Comparison of ENCODE assay signal across 8 mouse cellular contexts in the genomic region with DNA sequence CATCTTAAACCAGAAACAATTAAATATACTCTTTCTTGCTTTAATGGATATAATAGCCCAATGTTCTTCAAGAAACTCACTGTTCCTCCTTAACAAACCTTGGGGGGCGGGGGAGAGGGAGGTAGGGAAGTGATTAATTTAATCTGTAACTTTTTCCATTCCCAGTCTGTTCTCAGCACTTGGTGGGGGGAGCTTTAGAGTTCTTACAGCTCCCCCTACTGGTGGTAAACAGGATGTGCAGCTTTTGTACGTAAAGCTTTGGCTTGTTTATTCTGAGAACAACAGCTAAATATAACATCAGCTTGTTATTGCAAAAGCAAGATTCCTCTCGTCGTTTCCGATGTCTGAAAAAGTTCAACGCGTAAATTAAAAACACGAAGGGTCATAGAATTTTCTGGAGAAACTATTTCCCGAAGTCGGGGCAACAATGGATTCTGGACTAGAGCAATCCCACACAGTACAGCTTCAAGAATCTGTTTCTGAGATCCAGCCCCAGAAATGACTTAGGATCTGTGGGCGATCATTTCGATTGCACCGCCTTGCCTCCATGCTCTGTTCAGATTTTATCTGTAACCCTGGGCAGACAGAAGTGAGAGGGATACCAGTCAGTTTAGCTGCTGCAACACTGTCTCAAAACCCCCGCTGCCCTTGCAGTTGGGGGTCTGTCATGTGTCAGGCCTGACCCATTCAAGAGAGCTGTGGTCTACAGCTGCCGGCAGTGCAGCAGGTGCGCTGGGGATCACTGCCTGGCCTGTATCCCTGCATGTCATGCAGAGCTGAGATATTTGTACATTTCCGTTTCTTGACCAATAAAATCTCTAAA.
DNase-seq lines count a peak whose midpoint lies in the region; ATAC-seq and TF ChIP-seq lines count a peak whose summit lies in the region.

No protein-coding gene starts in this region.

- no peak overlapping the region for H3K4me3 ChIP-seq in thymus, adult 2 months (ENCODE audit: control insufficient read depth, insufficient read depth, low read length)
- no peak overlapping the region for H3K4me3 ChIP-seq in cortical plate, adult 2 months (ENCODE audit: insufficient read depth, low read length)
- no peak overlapping the region for H3K4me3 ChIP-seq in intestine, embryonic 15.5 days (replicated peaks)
- H3K4me3 ChIP-seq in midbrain, embryonic 14.5 days (replicated peaks; ENCODE audit: low read depth, low read length): no peak overlapping the region

- no peaks in the 10 kb centered on the region for H3K4me1 ChIP-seq in thymus, adult 2 months (replicated peaks; ENCODE audit: control insufficient read depth, insufficient read depth, low read length)
- H3K4me1 ChIP-seq in cortical plate, adult 2 months (ENCODE audit: control insufficient read depth, insufficient read depth, low read length): no peaks in the 10 kb centered on the region
- no peaks in the 10 kb centered on the region for H3K4me1 ChIP-seq in intestine, embryonic 15.5 days (replicated peaks)
- H3K4me1 ChIP-seq in midbrain, embryonic 14.5 days (ENCODE audit: control insufficient read depth, insufficient read depth, low read length): peaks cover 12% of the 10 kb centered on the region

- no peak overlapping the region for H3K4me2 ChIP-seq in intestine, embryonic 15.5 days (replicated peaks)
- H3K4me2 ChIP-seq in midbrain, embryonic 14.5 days (ENCODE audit: low read length): peak overlapping the region; percentile 30; the same call in 1 of the 2 replicates

- H3K27me3 ChIP-seq in thymus, adult 2 months (ENCODE audit: control insufficient read depth, insufficient read depth, low read length): no peaks in the 10 kb centered on the region
- no peaks in the 10 kb centered on the region for H3K27me3 ChIP-seq in intestine, embryonic 15.5 days (replicated peaks)
- H3K27me3 ChIP-seq in midbrain, embryonic 14.5 days (ENCODE audit: control insufficient read depth, insufficient read depth, low read length): no peaks in the 10 kb centered on the region

- TF ChIP-seq CTCF in thymus, adult 2 months (IDR thresholded peaks at IDR 0.05; ENCODE audit: borderline replicate concordance, control insufficient read depth, extremely low read depth, insufficient read depth, low read length, poor library complexity): no peak
- TF ChIP-seq CTCF in cortical plate, adult 2 months (IDR thresholded peaks at IDR 0.05; ENCODE audit: extremely low read depth, insufficient read depth, low read length): peak; percentile 69

- no peak overlapping the region for H3K9ac ChIP-seq in intestine, embryonic 15.5 days
- H3K9ac ChIP-seq in midbrain, embryonic 14.5 days (replicated peaks; ENCODE audit: low read length): no peak overlapping the region

- no peak overlapping the region for H3K27ac ChIP-seq in thymus, adult 2 months (ENCODE audit: control insufficient read depth, insufficient read depth, low read length)
- no peak overlapping the region for H3K27ac ChIP-seq in cortical plate, adult 2 months (ENCODE audit: insufficient read depth, low read length)
- H3K27ac ChIP-seq in intestine, embryonic 15.5 days: no peak overlapping the region
- H3K27ac ChIP-seq in midbrain, embryonic 14.5 days (replicated peaks; ENCODE audit: low read depth, low read length): no peak overlapping the region

- ATAC-seq in intestine, embryonic 15.5 days: peak; percentile 82
- ATAC-seq in midbrain, embryonic 14.5 days (ENCODE audit: low FRiP score, low TSS enrichment): 0 out of 2 replicates have a peak, but pooled peaks have one; percentile 54

- intact Hi-C loops in left cerebral cortex, postnatal 36 days (cut with DNase I): loop anchor here (5.0 to 10.0 kb wide), 4 partner anchors 185 to 475 kb away; a partner anchor contains a TSS

- no peaks in the 10 kb centered on the region for H3K9me3 ChIP-seq in intestine, embryonic 15.5 days
- H3K9me3 ChIP-seq in midbrain, embryonic 14.5 days (ENCODE audit: control insufficient read depth, low read length): no peaks in the 10 kb centered on the region

- peak; percentile 6 for DNase-seq in thymus, adult 2 months
- DNase-seq in thymus, adult 18-20 months: no peak
- peak; percentile 91 for DNase-seq in heart, adult 11 months
- DNase-seq in left cerebral cortex, postnatal 36 days (ENCODE audit: low spot score in 2 of 2): peak; percentile 11 to 21
- peak; percentile 89 for DNase-seq in midbrain, embryonic 14.5 days
- peak; percentile 76 for DNase-seq in testis, postnatal 10 days (ENCODE audit: low spot score)

- WGBS in thymus, adult 2 months: 37% methylated on average over 17 of the region's 17 CpGs
- WGBS in intestine, embryonic 15.5 days: 26% methylated on average over 17 of the region's 17 CpGs
- WGBS in midbrain, embryonic 14.5 days: 23% methylated on average over 17 of the region's 17 CpGs

- no peak for TF ChIP-seq POLR2A in thymus, adult 2 months (IDR thresholded peaks at IDR 0.05; ENCODE audit: control insufficient read depth, extremely low read depth, insufficient read depth, low read length, poor library complexity)
- no peak for TF ChIP-seq POLR2A in cortical plate, adult 2 months (IDR thresholded peaks at IDR 0.05; ENCODE audit: extremely low read depth, insufficient read depth, low read length)

- H3K36me3 ChIP-seq in thymus, adult 2 months (ENCODE audit: control insufficient read depth, insufficient read depth, low read length): no peaks in the 10 kb centered on the region
- no peaks in the 10 kb centered on the region for H3K36me3 ChIP-seq in intestine, embryonic 15.5 days
- no peaks in the 10 kb centered on the region for H3K36me3 ChIP-seq in midbrain, embryonic 14.5 days (ENCODE audit: control insufficient read depth, insufficient read depth, low read length)

Comparison
In these comparisons a context has a peak if more than half of its experiments do, and no peak if none do; other contexts are left out.
1. DNase-seq: peak in thymus, adult 2 months (single experiment), heart, adult 11 months (single experiment), left cerebral cortex, postnatal 36 days (2 of 2), midbrain, embryonic 14.5 days (single experiment) and testis, postnatal 10 days (single experiment); none in thymus, adult 18-20 months (0 of 2).